Mouse (Mus musculus): ENCODE data around the gene Ccdc113. TPM values are rescaled to one million over a fixed set of nuclear protein-coding genes. Genes with fewer than 3 reads are reported as not detected.

Ccdc113 gene
- total RNA-seq (2015) = not detected in 2 replicates
- total RNA-seq (2017) = not detected in 2 replicates

DNA sequence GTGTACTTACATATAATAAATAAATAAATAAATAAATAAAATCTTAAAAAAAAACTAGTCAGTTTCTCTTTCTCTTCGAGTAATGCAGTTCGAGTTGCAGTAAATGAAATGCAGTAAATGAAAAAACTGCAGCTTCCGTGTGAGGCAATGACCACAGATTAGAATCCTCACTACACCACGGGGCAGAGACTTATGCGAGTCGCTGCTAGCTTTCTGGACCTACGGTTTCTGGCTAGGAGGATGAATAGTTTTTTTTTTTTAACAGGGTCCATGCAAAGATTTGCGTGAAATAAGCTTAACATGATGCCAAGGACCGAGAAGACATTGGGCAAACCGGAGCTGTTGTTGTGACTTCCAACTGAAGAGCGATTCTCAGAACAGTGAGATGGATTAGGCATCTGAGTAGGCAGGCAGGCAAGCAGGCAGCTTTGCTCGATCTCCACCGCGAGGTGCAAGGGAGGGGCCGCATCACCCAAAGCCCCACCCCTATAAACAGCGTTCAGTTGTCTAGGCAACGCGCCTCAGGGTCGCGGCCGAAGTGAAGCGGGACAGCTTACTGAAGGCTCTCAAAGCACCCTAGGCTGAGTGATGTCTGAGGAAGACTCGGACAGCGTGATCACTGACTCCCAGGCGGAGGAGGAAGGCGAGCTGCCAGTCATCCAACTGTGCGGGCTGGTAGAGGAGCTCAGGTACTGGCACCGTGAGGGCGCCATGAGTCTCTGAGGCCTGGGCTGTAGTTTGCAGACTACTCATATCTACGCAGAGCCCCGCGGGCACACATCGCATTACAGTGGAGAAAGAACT lies at the start of gene Ccdc113:
Gene Ccdc113, plus strand, starts transcription at position 502 of the 804 bp plus-strand sequence.
- peak; percentile 92 for ATAC-seq (replicated peaks; ENCODE audit: poor library complexity)

DNA sequence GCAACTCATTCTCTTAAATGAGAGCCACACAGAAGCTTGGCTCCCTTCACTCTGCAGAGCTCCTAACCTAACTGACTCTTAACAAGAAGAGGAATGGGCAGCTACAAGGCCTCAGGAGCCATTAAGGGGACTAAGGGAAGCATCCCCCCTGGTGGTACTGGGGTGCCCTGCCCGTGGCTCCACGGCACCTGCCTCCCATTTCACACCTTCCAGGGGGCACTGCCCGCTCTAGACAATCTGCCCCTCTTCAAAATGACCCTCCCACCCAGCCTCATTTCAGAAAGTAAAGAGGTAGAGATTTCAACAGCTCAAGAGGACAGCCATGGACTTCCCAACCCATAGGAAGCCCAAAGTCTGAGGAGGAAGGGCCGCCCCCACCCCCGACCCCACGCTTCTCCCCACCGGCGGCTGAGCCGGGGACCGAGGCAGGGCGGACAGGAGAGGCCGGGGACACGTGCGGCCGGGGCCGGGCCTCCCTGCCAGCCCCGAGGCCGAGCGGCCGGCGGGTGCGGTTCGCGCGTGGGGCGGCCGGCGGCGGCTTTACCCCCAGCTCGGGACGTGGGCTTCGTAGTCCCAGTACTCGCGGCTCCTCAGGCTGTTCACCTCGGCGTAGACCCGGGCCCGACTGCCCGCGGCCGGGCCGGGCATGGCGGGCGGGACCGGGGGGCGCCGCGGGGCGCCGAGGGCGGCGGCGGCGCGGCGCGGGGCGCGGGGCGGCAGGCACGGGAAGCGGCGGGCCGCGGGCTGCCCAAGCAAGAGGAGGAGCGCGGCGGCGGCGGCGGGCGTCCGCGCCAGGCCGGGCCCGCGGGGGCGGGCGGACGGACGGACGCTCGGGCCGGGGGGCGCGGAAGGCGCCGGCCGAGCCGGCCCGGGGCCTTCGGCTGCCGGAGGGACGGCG lies 45.8 kb upstream of the Ccdc113 start:
- ATAC-seq (replicated peaks; ENCODE audit: poor library complexity) = peak; percentile 48

GRCm38 (mm10) chr8:95488698-95489332 lies 45.1 kb upstream of the Ccdc113 start:
- peak; percentile 98 for ATAC-seq (replicated peaks; ENCODE audit: poor library complexity)

GRCm38 (mm10) chr8:95490006-95490405 lies 43.9 kb upstream of the Ccdc113 start, which contains the start of gene Csnk2a2:
Gene Csnk2a2, minus strand, starts transcription at chr8:95490039.
- no peak for ATAC-seq (replicated peaks; ENCODE audit: poor library complexity)

GRCm38 (mm10) chr8:95492057-95492456 lies 41.8 kb upstream of the Ccdc113 start:
- ATAC-seq (replicated peaks; ENCODE audit: poor library complexity) = no peak

GRCm38 (mm10) chr8:95495444-95495843 lies 38.4 kb upstream of the Ccdc113 start:
- ATAC-seq (replicated peaks; ENCODE audit: poor library complexity) = no peak

GRCm38 (mm10) chr8:95496420-95496819 lies 37.5 kb upstream of the Ccdc113 start:
- no peak for ATAC-seq (replicated peaks; ENCODE audit: poor library complexity)

DNA sequence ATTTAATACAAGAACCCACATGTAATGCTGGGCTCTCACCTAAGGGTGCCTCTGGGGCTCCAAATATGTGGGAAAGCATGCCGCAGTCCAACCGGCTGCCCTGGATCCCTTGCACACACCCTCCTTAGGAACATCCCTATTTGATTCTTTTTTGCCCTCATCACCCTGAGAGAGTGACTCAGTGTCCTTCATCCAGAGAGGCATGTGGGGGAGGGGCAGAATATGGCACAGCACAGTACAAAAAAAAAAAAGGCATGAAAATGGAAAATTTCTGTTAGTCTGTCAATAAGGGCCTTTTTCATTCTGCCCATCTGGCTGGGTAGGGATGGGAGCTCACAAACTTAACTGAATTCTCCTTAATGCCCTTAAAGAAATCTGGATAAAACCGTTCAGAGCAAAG lies 36.1 kb upstream of the Ccdc113 start:
- no peak for ATAC-seq (replicated peaks; ENCODE audit: poor library complexity)

- peak; percentile 61; the same call in 1 of the 2 replicates for ATAC-seq (replicated peaks; ENCODE audit: poor library complexity)
These were observed 34.4 kb upstream of the Ccdc113 start for GRCm38 (mm10) chr8:95499266-95500064.

GRCm38 (mm10) chr8:95500436-95500835 lies 33.4 kb upstream of the Ccdc113 start:
- no peak for ATAC-seq (replicated peaks; ENCODE audit: poor library complexity)

DNA sequence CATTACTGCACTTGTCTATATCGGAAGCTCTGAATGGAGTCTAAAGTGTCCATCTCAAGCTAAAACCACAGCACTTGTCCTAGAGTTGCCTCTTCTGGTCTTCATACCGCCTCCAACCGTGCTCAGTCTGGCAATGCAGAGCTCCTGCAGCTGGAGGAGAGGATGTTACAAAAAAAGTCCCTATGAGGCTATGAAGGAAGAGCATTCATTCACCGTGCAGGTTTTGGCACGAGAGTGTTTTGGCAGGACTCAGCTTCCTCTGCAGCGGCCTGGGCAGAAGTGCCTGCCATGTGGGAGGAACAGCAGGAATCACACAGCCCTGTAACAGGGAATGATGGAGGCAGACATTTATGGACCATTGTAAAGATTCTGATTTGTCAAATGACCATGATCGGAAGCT lies 31.5 kb upstream of the Ccdc113 start:
- ATAC-seq (replicated peaks; ENCODE audit: poor library complexity) = no peak

DNA sequence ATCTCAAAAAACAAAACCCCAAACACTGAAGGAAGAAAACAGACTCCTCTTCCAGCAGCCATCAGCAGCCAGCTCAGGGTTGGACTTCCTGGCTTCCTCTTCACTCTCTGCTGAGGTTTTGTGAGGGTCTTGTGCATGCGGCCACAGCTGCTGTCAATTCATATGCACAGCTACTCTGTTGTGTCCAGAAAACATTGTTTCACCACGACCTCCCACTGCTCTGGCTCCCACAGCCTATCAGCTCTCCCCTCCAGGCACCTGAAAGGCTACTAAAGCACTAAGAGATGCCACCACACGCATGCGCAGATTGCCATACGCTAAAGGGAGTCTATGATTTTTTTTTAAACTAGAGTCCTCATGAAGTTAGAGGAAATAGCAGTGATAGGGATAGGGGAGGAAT lies 29.1 kb upstream of the Ccdc113 start:
- ATAC-seq (replicated peaks; ENCODE audit: poor library complexity) = no peak

- no peak for ATAC-seq (replicated peaks; ENCODE audit: poor library complexity)
These were observed 28.3 kb upstream of the Ccdc113 start for GRCm38 (mm10) chr8:95505606-95506005.

- peak; percentile 31; the same call in 1 of the 2 replicates for ATAC-seq (replicated peaks; ENCODE audit: poor library complexity)
These were observed 27.6 kb upstream of the Ccdc113 start for GRCm38 (mm10) chr8:95506245-95506644.

- no peak for ATAC-seq (replicated peaks; ENCODE audit: poor library complexity)
These were observed 21.6 kb upstream of the Ccdc113 start for GRCm38 (mm10) chr8:95512257-95512656.

GRCm38 (mm10) chr8:95513219-95513618 lies 20.7 kb upstream of the Ccdc113 start:
- no peak for ATAC-seq (replicated peaks; ENCODE audit: poor library complexity)

GRCm38 (mm10) chr8:95516928-95517327 lies 17.0 kb upstream of the Ccdc113 start:
- ATAC-seq (replicated peaks; ENCODE audit: poor library complexity) = no peak

- ATAC-seq (replicated peaks; ENCODE audit: poor library complexity) = no peak
These were observed 9.9 kb upstream of the Ccdc113 start for GRCm38 (mm10) chr8:95523991-95524390.

DNA sequence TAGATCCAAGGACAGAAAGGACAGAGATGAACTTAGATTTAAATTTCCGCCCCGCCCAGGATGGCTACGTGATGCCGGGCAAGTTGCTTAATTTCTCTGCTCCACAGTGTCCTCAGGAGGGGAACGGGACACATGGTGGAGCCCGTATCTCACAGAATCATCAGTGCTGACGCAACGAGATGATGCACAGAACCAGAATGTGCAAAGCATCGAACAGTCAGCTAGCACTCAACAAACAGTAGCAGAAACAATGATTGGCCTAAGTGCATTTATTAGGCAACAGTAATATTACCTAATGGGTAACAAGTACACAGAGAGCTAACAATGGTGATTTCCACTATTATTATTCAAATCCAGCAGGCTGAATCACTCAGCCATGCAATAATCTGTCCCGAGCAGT lies 5.7 kb upstream of the Ccdc113 start:
- no peak for ATAC-seq (replicated peaks; ENCODE audit: poor library complexity)

DNA sequence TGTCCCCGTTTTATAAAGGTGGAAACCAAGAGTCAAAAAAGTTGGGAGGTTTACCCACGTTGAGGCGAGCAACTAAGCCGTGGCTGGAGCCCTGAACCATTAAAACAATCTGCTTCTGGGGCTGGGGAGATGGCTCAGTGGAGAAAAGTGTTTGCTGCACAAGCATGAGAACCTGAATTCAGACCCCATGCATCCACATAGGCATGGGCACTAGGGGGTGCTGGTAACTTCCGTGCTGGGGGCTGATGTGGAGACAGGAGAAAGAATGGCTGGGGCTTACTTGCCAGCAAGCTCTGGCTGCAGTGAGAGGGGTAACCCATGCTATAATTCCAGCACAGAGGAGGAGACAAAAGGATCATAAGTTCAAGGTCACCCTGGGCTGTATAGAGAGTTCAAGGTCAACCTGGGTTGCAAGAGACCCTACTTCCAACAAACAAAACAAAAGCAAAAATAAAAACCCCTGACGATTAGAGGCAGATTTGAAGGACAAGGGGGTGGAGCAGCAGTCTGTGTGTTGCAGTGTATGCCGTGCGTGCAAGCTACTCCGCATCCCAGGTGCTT lies 5.1 kb upstream of the Ccdc113 start:
- ATAC-seq (replicated peaks; ENCODE audit: poor library complexity) = peak; percentile 39; the same call in 1 of the 2 replicates
